Mouse (Mus musculus): ENCODE measurements at regions not wholly inside any gene's neighbourhood (a gene's known extent, or its start where the extent isn't known, plus 50 kb on each side); places are given as distances from the start of the nearest gene placed in this dataset.
"Not testable (repeated sequence)": the region's sequence is repeated elsewhere in the genome, so short reads cannot be mapped to it uniquely, and the experiment has no call there.

- no peak for DNase-seq (ENCODE audit: low spot score in 2 of 2)
- intact Hi-C loops (cut with DNase I), result no loop called here
Observed at GRCm38 (mm10) chr3:68793923-68794322, 75.5 kb upstream of the 1110032F04Rik start.

GRCm38 (mm10) chr3:68794380-68795014 is 74.9 kb upstream of the 1110032F04Rik start:
- no peak for DNase-seq (ENCODE audit: low spot score in 2 of 2)
- intact Hi-C loops (cut with DNase I), result no loop called here

GRCm38 (mm10) chr3:68795641-68796040 is 73.7 kb upstream of the 1110032F04Rik start:
- intact Hi-C loops (cut with DNase I), result loop anchor here (2.0 kb wide), 1 partner anchor 159 kb away; no protein-coding TSS in a partner anchor
- no peak for DNase-seq (ENCODE audit: low spot score in 2 of 2)

GRCm38 (mm10) chr3:68798408-68798807 is 71.0 kb upstream of the 1110032F04Rik start:
- DNase-seq (ENCODE audit: low spot score in 2 of 2); intact Hi-C loops (cut with DNase I): not testable (repeated sequence)

GRCm38 (mm10) chr3:68808866-68809265 is 60.5 kb upstream of the 1110032F04Rik start:
- no peak for DNase-seq (ENCODE audit: low spot score in 2 of 2)
- intact Hi-C loops (cut with DNase I), result no loop called here

- intact Hi-C loops (cut with DNase I), result no loop called here
- no peak for DNase-seq (ENCODE audit: low spot score in 2 of 2)
Observed at GRCm38 (mm10) chr3:68813461-68813860, 55.9 kb upstream of the 1110032F04Rik start.

- intact Hi-C loops (cut with DNase I), result no loop called here
Observed at GRCm38 (mm10) chr3:68814011-68814690, 55.2 kb upstream of the 1110032F04Rik start.

GRCm38 (mm10) chr3:68815621-68816020 is 53.8 kb upstream of the 1110032F04Rik start:
- intact Hi-C loops (cut with DNase I), result no loop called here
- DNase-seq (ENCODE audit: low spot score in 2 of 2), result no peak

More at GRCm38 (mm10) chr3:68814011-68814690, 55.2 kb upstream of the 1110032F04Rik start:
- no peak for DNase-seq (ENCODE audit: low spot score in 2 of 2)

GRCm38 (mm10) chr3:68817321-68817720 is 52.1 kb upstream of the 1110032F04Rik start:
- no peak for DNase-seq (ENCODE audit: low spot score in 2 of 2)
- intact Hi-C loops (cut with DNase I), result no loop called here

Data from left cerebral cortex, postnatal 25 days (tissue).